Mouse (Mus musculus) liver, adult 2 months (tissue): ENCODE measurements at regions not wholly inside any gene's neighbourhood (a gene's known extent, or its start where the extent isn't known, plus 50 kb on each side); places are given as distances from the start of the nearest gene placed in this dataset.

Experiments used
- DNase-seq: peaks from one replicate; pipeline ENCODE4 v3.0.0-alpha.2; 2011; ENCODE audit warnings: low read depth, low spot score; ENCODE audit errors: extremely low read depth
- H3K27ac ChIP-seq: fragments of 200-500 bp; replicated peaks from 2 replicates; pipeline ENCODE4 v1.5.1; 2012; ENCODE audit warnings: low read depth, mild to moderate bottlenecking, control low read depth, inconsistent platforms, low read length; ENCODE audit not compliant: insufficient read depth
- H3K27me3 ChIP-seq: fragments of 200-500 bp; 2 replicates; pipeline ENCODE4 v1.6.1; 2012; ENCODE audit warnings: mild to moderate bottlenecking, moderate library complexity, low read length, inconsistent platforms; ENCODE audit not compliant: control insufficient read depth, insufficient read depth
- H3K36me3 ChIP-seq: fragments of 200-500 bp; 2 replicates; pipeline ENCODE4 v1.6.1; 2012; ENCODE audit warnings: low read length, inconsistent platforms; ENCODE audit not compliant: control insufficient read depth, insufficient read depth
- H3K4me1 ChIP-seq: fragments of 200-500 bp; 2 replicates; pipeline ENCODE4 v1.6.1; 2011; ENCODE audit warnings: low read length; ENCODE audit not compliant: control insufficient read depth, insufficient read depth
- H3K4me3 ChIP-seq: fragments of 200-500 bp; 2 replicates; pipeline ENCODE4 v1.5.1; 2011; ENCODE audit warnings: low read depth, mild to moderate bottlenecking, control low read depth, low read length, moderate library complexity; ENCODE audit not compliant: insufficient read depth
- H3K79me2 ChIP-seq: fragments of 200-500 bp; 2 replicates; pipeline ENCODE4 v1.6.1; 2012; ENCODE audit warnings: inconsistent platforms, mild to moderate bottlenecking, low read length, moderate library complexity; ENCODE audit not compliant: control insufficient read depth, insufficient read depth
- H3K9ac ChIP-seq: fragments of 200-500 bp; 2 replicates; pipeline ENCODE4 v1.6.1; 2012; ENCODE audit warnings: low read depth, mild to moderate bottlenecking, control low read depth, inconsistent platforms, low read length
- CTCF ChIP-seq: fragments of 200-500 bp; IDR thresholded peaks from 2 replicates; pipeline ENCODE4 v1.5.1; 2011; ENCODE audit warnings: low read depth, low read length, control low read depth
- POLR2A ChIP-seq: fragments of 200-500 bp; IDR thresholded peaks from 2 replicates; pipeline ENCODE4 v1.6.1; 2011; ENCODE audit warnings: low read length, control low read depth; ENCODE audit not compliant: insufficient read depth; ENCODE audit errors: extremely low read depth
- WGBS: fragments of 180-500 bp; shearing (Covaris S2); methylation state at CpG from one replicate; pipeline ENCODE4 v1.1.7; 2018; 5-methylcytosine and 5-hydroxymethylcytosine counted together

GRCm38 (mm10) chr6:103312935-103313334, 197.5 kb upstream of the Chl1 start:
- Histone ChIP-seq H3K79me2 (no peaks in the 10 kb centered on the region), H3K9ac (no peak overlapping the region), H3K27ac (no peak overlapping the region), H3K27me3 (no peaks in the 10 kb centered on the region), H3K4me1 (no peaks in the 10 kb centered on the region), H3K4me3 (no peak overlapping the region), H3K36me3 (no peaks in the 10 kb centered on the region)
- no peak for DNase-seq
- 92% methylated on average over 5 of the region's 5 CpGs for WGBS
- no peak for TF ChIP-seq CTCF
- TF ChIP-seq POLR2A, result no peak

- Histone ChIP-seq H3K36me3 (no peaks in the 10 kb centered on the region), H3K79me2 (no peaks in the 10 kb centered on the region), H3K9ac (no peak overlapping the region), H3K27ac (no peak overlapping the region; the same call in 1 of the 2 replicates), H3K27me3 (no peaks in the 10 kb centered on the region), H3K4me3 (no peak overlapping the region), H3K4me1 (no peaks in the 10 kb centered on the region)
- TF ChIP-seq CTCF (no peak), POLR2A (no peak)
- DNase-seq, result peak; percentile 33
- WGBS, result 33% methylated on average over 6 of the region's 6 CpGs
Observed at GRCm38 (mm10) chr6:103318081-103318480, 192.3 kb upstream of the Chl1 start.

- H3K4me3 ChIP-seq, result no peak overlapping the region
- DNase-seq, result no peak
- no peaks in the 10 kb centered on the region for H3K79me2 ChIP-seq
- TF ChIP-seq CTCF, result no peak
- no peak for TF ChIP-seq POLR2A
- H3K36me3 ChIP-seq, result no peaks in the 10 kb centered on the region
- H3K9ac ChIP-seq, result no peak overlapping the region
- no peak overlapping the region for H3K27ac ChIP-seq
- no peaks in the 10 kb centered on the region for H3K4me1 ChIP-seq
- no peaks in the 10 kb centered on the region for H3K27me3 ChIP-seq
- 73% methylated on average over 3 of the region's 3 CpGs for WGBS
Observed at GRCm38 (mm10) chr6:103318677-103319359, 191.6 kb upstream of the Chl1 start.

GRCm38 (mm10) chr6:103319964-103320363, 190.4 kb upstream of the Chl1 start:
- TF ChIP-seq CTCF, result no peak
- TF ChIP-seq POLR2A, result no peak

DNA sequence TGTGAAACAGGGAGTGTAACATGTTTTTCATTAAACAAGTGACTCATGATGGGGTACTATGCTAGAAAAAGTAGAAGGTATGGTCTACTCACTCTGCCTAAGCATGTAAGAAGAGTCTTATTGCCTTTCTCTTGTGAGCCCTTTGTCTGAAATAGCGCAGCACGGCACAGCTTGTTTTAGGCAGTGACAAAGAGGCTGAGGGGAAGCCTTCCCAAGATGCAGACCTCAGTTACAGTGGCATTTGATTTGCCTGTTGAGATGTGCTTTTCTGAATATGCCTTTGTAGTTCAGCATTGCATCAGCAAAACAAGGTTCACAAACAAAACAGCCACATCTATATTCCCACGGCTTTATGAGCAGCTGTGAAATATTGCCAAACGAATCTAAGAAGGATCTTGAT, 189.8 kb upstream of the Chl1 start:
- no peaks in the 10 kb centered on the region for H3K79me2 ChIP-seq
- no peaks in the 10 kb centered on the region for H3K27me3 ChIP-seq
- 87% methylated on average over 4 of the region's 4 CpGs for WGBS
- no peaks in the 10 kb centered on the region for H3K36me3 ChIP-seq
- no peak overlapping the region for H3K4me3 ChIP-seq
- no peak for TF ChIP-seq POLR2A
- H3K9ac ChIP-seq, result no peak overlapping the region
- H3K4me1 ChIP-seq, result no peaks in the 10 kb centered on the region
- no peak for DNase-seq
- H3K27ac ChIP-seq, result no peak overlapping the region

More at GRCm38 (mm10) chr6:103319964-103320363, 190.4 kb upstream of the Chl1 start:
- H3K27ac ChIP-seq, result no peak overlapping the region
- DNase-seq, result no peak
- H3K79me2 ChIP-seq, result no peaks in the 10 kb centered on the region
- no peaks in the 10 kb centered on the region for H3K4me1 ChIP-seq
- H3K9ac ChIP-seq, result no peak overlapping the region
- no peaks in the 10 kb centered on the region for H3K36me3 ChIP-seq
- 73% methylated on average over 2 of the region's 2 CpGs for WGBS
- no peak overlapping the region for H3K4me3 ChIP-seq
- no peaks in the 10 kb centered on the region for H3K27me3 ChIP-seq

DNA sequence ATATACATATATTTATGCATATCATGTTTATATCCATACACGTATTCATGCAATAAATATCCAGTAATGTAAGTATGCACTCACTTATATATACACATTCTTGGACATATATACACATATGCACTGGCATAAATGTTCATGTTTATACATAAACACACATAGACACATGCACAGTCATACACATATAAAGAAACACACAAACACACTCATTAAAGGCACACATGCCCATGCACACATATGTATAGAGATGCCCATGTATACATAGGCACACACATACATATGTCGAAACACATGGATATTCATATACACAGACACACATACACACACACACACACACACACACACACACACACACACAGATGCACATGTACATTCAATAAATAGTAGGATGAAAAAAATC, 189.3 kb upstream of the Chl1 start:
- H3K27ac ChIP-seq, result no peak overlapping the region
- H3K4me1 ChIP-seq, result no peaks in the 10 kb centered on the region
- no peak overlapping the region for H3K4me3 ChIP-seq
- no peak for DNase-seq
- no peaks in the 10 kb centered on the region for H3K36me3 ChIP-seq
- no peaks in the 10 kb centered on the region for H3K79me2 ChIP-seq
- 84% methylated on average over 2 of the region's 2 CpGs for WGBS
- no peak for TF ChIP-seq POLR2A
- no peak for TF ChIP-seq CTCF
- H3K27me3 ChIP-seq, result no peaks in the 10 kb centered on the region
- H3K9ac ChIP-seq, result no peak overlapping the region
